Mouse (Mus musculus) macrophage (primary cell): ENCODE data around the gene Vsir. TPM values are rescaled to one million over a fixed set of nuclear protein-coding genes. Genes with fewer than 3 reads are reported as not detected.

ENCODE experiments used
- H3K27ac ChIP-seq: fragments of 350-480 bp; formaldehyde crosslinking; 2 replicates; pipeline ENCODE4 v1.9.0; 2021
- H3K36me3 ChIP-seq: fragments of 350-480 bp; formaldehyde crosslinking; 2 replicates; pipeline ENCODE4 v1.9.0; 2021; ENCODE audit errors: inconsistent target
- H3K4me3 ChIP-seq: fragments of 350-480 bp; formaldehyde crosslinking; 2 replicates; pipeline ENCODE4 v1.9.0; 2021; ENCODE audit errors: inconsistent target
- H3K79me2 ChIP-seq: fragments of 350-480 bp; formaldehyde crosslinking; 2 replicates; pipeline ENCODE4 v1.9.0; 2021; ENCODE audit errors: inconsistent target
- WGBS: methylation state at CpG from one replicate; pipeline ENCODE4 v1.1.7; 2026; ENCODE audit warnings: inconsistent platforms; ENCODE audit not compliant: missing documents; 5-methylcytosine and 5-hydroxymethylcytosine counted together
- polyA plus RNA-seq: library from polyadenylated mRNA; stranded (reverse); fragments of 250-400 nt; gene quantifications from 3 replicates; pipeline ENCODE4 v1.2.4, GENCODE M21; 2018; ENCODE audit warnings: inconsistent platforms

Vsir gene
- polyA plus RNA-seq, 1 experiment from 2014 or later: 459 TPM

DNA sequence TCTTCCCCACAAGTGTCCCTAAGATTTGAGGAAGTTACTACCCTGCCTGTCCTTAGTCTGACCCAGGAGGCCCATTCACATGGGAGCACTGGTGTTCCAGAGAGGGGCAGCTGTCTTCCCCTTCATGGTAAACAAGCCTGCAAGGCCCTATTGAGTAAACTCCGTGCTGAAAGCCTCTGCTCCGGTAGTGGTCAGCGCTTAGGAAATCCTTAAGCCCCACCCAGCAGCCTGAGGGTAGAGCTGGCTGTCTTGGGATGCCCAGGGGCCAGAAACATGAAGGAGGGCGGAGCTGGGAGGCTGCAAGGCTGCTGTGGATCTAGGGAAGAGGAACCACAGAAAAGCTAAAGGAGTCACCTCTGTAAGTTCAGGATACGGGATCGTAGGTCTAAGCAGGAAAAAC is 2.4 kb downstream of the Vsir start:
- WGBS: 8% methylated on average over 6 of the region's 6 CpGs
- H3K4me3 ChIP-seq: peak overlapping the region; percentile 90

GRCm38 (mm10) chr10:60349644-60350043 is 3.0 kb downstream of the Vsir start:
- peak overlapping the region; percentile 88 for H3K27ac ChIP-seq

More for the DNA sequence above, 2.4 kb downstream of the Vsir start:
- H3K79me2 ChIP-seq: peaks cover 73% of the 10 kb centered on the region
- peak overlapping the region; percentile 88 for H3K27ac ChIP-seq
- H3K36me3 ChIP-seq: peaks cover 26% of the 10 kb centered on the region; the same call in 1 of the 2 replicates

GRCm38 (mm10) chr10:60350077-60350804 is 3.6 kb downstream of the Vsir start:
- 45% methylated on average over 5 of the region's 5 CpGs for WGBS
- peak overlapping the region; percentile 90 for H3K4me3 ChIP-seq
- peak overlapping the region; percentile 88 for H3K27ac ChIP-seq
- peaks cover 36% of the 10 kb centered on the region; the same call in 1 of the 2 replicates for H3K36me3 ChIP-seq
- peaks cover 84% of the 10 kb centered on the region for H3K79me2 ChIP-seq

More at GRCm38 (mm10) chr10:60349644-60350043, 3.0 kb downstream of the Vsir start:
- Histone ChIP-seq H3K79me2 (peaks cover 78% of the 10 kb centered on the region), H3K4me3 (peak overlapping the region; percentile 90; the same call in 1 of the 2 replicates), H3K36me3 (peaks cover 32% of the 10 kb centered on the region; the same call in 1 of the 2 replicates)
- 70% methylated on average over 5 of the region's 5 CpGs for WGBS

- H3K27ac ChIP-seq: peak overlapping the region; percentile 88
- H3K4me3 ChIP-seq: peak overlapping the region; percentile 90
- peaks cover 90% of the 10 kb centered on the region for H3K79me2 ChIP-seq
- peaks cover 36% of the 10 kb centered on the region; the same call in 1 of the 2 replicates for H3K36me3 ChIP-seq
- WGBS: 14% methylated on average over 3 of the region's 3 CpGs
Observed at GRCm38 (mm10) chr10:60350805-60351167, 4.1 kb downstream of the Vsir start.

GRCm38 (mm10) chr10:60351248-60351647 is 4.6 kb downstream of the Vsir start:
- peaks cover 95% of the 10 kb centered on the region for H3K79me2 ChIP-seq
- peak overlapping the region; percentile 88 for H3K27ac ChIP-seq
- H3K36me3 ChIP-seq: peaks cover 40% of the 10 kb centered on the region; the same call in 1 of the 2 replicates
- WGBS: 20% methylated on average over 3 of the region's 3 CpGs
- H3K4me3 ChIP-seq: peak overlapping the region; percentile 90; the same call in 1 of the 2 replicates

DNA sequence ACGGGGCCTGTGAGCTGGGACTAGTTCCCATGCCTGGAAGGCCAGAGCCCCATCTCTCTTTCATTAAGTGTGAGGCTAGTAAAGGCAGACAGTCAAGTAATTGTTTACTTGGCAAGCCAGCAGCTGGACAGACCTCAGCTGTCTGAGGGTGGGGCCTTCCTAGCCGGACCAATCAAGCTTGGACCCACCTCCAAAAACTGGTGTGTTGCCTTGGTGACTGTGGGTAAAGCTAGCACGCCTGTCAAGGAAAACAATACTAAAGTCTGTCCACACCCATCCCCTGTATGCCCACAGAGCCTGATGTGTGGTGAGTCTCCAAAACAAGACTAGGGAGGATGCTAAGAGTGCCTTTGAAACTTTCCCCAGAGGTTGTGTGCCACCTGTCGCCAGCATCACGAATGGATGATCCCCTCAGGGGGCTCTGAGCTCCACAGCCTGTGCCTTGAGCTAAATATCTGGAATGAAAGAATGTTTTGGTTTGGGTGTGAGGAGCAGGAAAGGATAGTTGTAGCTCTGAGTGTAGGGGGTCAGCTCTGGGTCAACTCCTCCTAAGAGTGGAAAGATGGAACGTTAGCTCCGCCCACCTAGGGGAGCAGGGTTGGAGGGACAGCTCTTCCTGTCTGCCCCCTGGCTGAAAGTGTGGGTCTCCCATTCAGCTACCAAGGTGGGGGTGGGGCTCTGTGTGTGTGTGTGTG is 5.3 kb downstream of the Vsir start:
- Histone ChIP-seq H3K79me2 (peaks cover 100% of the 10 kb centered on the region), H3K4me3 (no peak overlapping the region), H3K27ac (no peak overlapping the region), H3K36me3 (peaks cover 47% of the 10 kb centered on the region)
- WGBS: 58% methylated on average over 7 of the region's 7 CpGs

GRCm38 (mm10) chr10:60353241-60354002 is 6.8 kb downstream of the Vsir start:
- WGBS: 91% methylated on average over 4 of the region's 5 CpGs
- Histone ChIP-seq H3K27ac (no peak overlapping the region), H3K4me3 (no peak overlapping the region), H3K36me3 (peaks cover 61% of the 10 kb centered on the region), H3K79me2 (peaks cover 99% of the 10 kb centered on the region)

- H3K36me3 ChIP-seq: peaks cover 64% of the 10 kb centered on the region
Observed at GRCm38 (mm10) chr10:60354003-60354325, 7.3 kb downstream of the Vsir start.

GRCm38 (mm10) chr10:60354881-60355677 is 8.4 kb downstream of the Vsir start:
- 95% methylated on average over 11 of the region's 11 CpGs for WGBS
- H3K27ac ChIP-seq: no peak overlapping the region
- H3K79me2 ChIP-seq: peaks cover 96% of the 10 kb centered on the region
- peaks cover 75% of the 10 kb centered on the region for H3K36me3 ChIP-seq
- H3K4me3 ChIP-seq: no peak overlapping the region

More at GRCm38 (mm10) chr10:60354003-60354325, 7.3 kb downstream of the Vsir start:
- WGBS: 94% methylated on average over 4 of the region's 4 CpGs
- no peak overlapping the region for H3K27ac ChIP-seq
- no peak overlapping the region for H3K4me3 ChIP-seq
- H3K79me2 ChIP-seq: peaks cover 98% of the 10 kb centered on the region

DNA sequence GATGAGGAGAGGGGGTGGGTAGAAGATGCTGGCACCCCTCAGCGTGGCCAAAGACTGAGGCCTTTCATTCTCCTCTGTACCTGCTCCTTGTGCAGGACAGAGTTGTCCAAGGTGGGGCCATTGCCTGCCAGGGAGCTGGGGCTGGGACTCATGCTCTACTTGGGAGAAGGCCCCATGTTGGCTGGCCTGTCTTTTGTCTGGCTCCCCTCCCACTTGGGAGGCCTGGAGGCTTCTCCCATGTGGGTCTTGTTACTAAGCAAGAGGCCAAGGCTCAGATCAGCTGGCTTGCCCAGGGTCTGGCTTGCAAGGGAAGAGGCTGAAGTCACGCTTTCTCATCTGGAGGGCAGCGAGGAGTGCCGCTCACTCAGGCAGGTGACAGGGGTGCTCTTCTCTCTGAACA is 10.8 kb downstream of the Vsir start:
- Histone ChIP-seq H3K36me3 (peaks cover 78% of the 10 kb centered on the region), H3K79me2 (peaks cover 85% of the 10 kb centered on the region), H3K4me3 (no peak overlapping the region), H3K27ac (no peak overlapping the region)
- WGBS: 92% methylated on average over 4 of the region's 4 CpGs

DNA sequence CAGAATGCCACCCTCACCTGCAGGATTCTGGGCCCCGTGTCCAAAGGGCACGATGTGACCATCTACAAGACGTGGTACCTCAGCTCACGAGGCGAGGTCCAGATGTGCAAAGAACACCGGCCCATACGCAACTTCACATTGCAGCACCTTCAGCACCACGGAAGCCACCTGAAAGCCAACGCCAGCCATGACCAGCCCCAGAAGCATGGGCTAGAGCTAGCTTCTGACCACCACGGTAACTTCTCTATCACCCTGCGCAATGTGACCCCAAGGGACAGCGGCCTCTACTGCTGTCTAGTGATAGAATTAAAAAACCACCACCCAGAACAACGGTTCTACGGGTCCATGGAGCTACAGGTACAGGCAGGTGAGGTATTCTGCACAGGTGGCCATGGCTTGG is 11.2 kb downstream of the Vsir start:
- Histone ChIP-seq H3K36me3 (peaks cover 74% of the 10 kb centered on the region), H3K79me2 (peaks cover 85% of the 10 kb centered on the region), H3K4me3 (no peak overlapping the region), H3K27ac (no peak overlapping the region)
- 93% methylated on average over 13 of the region's 14 CpGs for WGBS

DNA sequence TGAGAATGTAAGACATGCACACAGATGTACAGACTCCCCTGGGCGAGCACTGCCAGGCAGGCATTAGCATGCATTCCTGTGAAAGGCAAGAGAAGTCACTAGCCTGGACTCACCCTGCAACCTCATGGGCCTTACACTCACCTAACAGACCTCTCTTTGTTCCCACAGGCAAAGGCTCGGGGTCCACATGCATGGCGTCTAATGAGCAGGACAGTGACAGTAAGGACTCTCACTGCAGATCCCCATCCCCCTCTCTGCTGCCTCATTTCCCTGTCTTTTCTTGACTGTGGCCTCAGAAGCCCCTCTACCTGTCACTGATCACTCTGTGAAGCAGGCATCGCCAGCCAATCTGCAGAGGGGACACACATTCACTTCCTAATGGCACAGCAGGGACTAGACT is 12.1 kb downstream of the Vsir start:
- Histone ChIP-seq H3K4me3 (no peak overlapping the region), H3K27ac (no peak overlapping the region), H3K79me2 (peaks cover 85% of the 10 kb centered on the region), H3K36me3 (peaks cover 70% of the 10 kb centered on the region)
- 97% methylated on average over 4 of the region's 4 CpGs for WGBS

DNA sequence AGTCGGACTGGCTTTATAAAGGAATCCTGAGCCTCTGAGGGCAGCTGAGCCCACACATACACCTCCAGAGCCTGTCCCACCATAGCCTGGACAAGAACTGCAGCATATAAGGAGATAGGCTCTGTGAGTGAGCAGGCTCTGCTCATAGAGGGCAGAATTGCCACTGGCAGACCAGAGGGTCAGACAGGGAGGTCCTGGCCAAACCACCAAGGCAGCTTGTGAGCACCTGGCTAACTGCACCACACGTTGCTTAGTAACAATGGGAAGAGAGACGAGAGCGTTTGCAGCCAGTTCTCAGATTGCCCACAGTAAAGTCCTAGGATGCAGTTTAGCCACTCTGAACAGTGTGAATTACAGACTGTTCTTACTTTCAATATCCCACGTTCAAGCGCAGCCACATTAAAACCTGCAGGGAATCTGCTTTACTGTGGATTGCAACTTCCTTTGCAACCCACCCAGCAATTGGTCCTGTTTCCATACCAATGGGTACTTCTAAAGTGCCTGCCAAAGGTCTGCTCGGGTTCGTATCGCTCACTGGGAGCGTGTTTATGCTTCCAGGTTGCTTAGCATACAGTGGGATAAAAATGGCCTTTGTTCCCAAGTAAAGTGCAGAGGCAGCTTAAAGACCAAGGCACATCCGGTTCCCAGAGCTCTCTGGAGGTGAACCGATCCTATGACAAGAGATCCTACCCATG is 15.1 kb downstream of the Vsir start:
- Histone ChIP-seq H3K79me2 (peaks cover 71% of the 10 kb centered on the region), H3K36me3 (peaks cover 70% of the 10 kb centered on the region), H3K27ac (peak overlapping the region; percentile 90), H3K4me3 (no peak overlapping the region)
- WGBS: 74% methylated on average over 12 of the region's 12 CpGs
